Mouse (Mus musculus) heart, embryonic 12.5 days (tissue): ENCODE data around the gene Poldip2. TPM values are rescaled to one million over a fixed set of nuclear protein-coding genes. Genes with fewer than 3 reads are reported as not detected.

Experiments used
- ATAC-seq: fragments of 200-750 bp; cut with Nextera tagmentation; 2 replicates; pipeline ENCODE4 v1.8.0; 2017; ENCODE audit warnings: moderate TSS enrichment, moderate library complexity; ENCODE audit not compliant: insufficient number of reproducible peaks, low FRiP score
- H3K27ac ChIP-seq: fragments of 300-500 bp; sonication (generic); 2 replicates; pipeline ENCODE4 v1.5.1; 2016; ENCODE audit warnings: mild to moderate bottlenecking, moderate library complexity; ENCODE audit not compliant: poor library complexity, severe bottlenecking
- H3K27me3 ChIP-seq: fragments of 300-500 bp; sonication (generic); replicated peaks from 2 replicates; pipeline ENCODE4 v1.6.1; 2016; ENCODE audit warnings: mild to moderate bottlenecking, moderate library complexity
- H3K36me3 ChIP-seq: fragments of 300-500 bp; sonication (generic); 2 replicates; pipeline ENCODE4 v1.6.1; 2016; ENCODE audit warnings: mild to moderate bottlenecking, moderate library complexity
- H3K4me1 ChIP-seq: fragments of 300-500 bp; sonication (generic); replicated peaks from 2 replicates; pipeline ENCODE4 v1.6.1; 2016; ENCODE audit warnings: mild to moderate bottlenecking
- H3K4me2 ChIP-seq: fragments of 300-500 bp; sonication (generic); 2 replicates; pipeline ENCODE4 v1.6.1; 2016; ENCODE audit warnings: mild to moderate bottlenecking, moderate library complexity
- H3K4me3 ChIP-seq: fragments of 300-500 bp; sonication (generic); 2 replicates; pipeline ENCODE4 v1.5.1; 2016; ENCODE audit warnings: mild to moderate bottlenecking
- H3K9ac ChIP-seq: fragments of 300-500 bp; sonication (generic); 2 replicates; pipeline ENCODE4 v1.6.1; 2016; ENCODE audit warnings: mild to moderate bottlenecking, moderate library complexity
- H3K9me3 ChIP-seq: fragments of 300-500 bp; sonication (generic); replicated peaks from 2 replicates; pipeline ENCODE4 v1.6.1; 2016; ENCODE audit warnings: mild to moderate bottlenecking, moderate library complexity
- WGBS: fragments of 180-500 bp; shearing (Covaris S2); methylation state at CpG from one replicate; pipeline ENCODE4 v1.1.7; 2016; 5-methylcytosine and 5-hydroxymethylcytosine counted together
- polyA plus RNA-seq: library from polyadenylated mRNA; unstranded; fragments of >200 nt; fragmentation: Nextera tagmentation; extraction: Ambion mirVana; gene quantifications from 2 replicates; pipeline ENCODE4 v1.2.1, GENCODE M21; 2016

Poldip2 gene
- polyA plus RNA-seq, 1 experiment from 2014 or later = 146 TPM

DNA sequence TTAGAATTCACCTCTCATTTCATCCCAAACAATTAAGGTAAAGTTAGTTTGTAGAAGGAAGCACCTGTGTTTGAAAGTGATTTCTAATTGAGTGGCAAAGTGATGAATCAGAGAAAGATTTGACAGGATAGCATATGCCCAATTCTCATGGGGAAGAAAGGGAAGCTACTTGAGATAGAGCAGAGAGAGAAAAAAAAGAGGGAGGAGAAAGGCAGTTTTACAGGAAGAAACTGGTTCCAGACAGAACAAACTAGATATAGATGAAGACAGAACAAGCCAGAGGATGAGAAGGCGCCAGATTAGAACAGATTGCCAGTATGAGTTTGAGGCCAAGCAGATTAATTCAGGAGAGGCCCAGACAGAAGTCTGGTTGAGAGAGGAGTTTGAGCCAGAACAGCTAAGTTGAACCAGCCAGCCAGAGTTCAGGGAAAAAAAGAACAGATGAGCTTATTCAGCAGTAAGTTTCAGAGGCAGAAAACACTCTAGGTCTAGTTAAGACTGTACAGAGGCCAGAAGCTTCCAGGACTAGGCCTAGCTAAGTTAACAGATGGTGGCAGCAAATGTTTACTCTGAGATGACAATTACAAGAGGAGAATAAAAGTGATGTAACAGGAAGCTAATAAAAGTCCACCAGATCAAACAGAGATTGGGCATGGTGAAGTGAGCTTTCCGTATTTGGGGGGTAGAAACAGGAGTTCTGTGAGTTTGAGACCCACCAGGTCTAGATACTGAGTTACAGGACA is 35.9 kb downstream of the Poldip2 start:
- Histone ChIP-seq H3K9ac (no peak overlapping the region), H3K4me1 (peaks cover 17% of the 10 kb centered on the region), H3K9me3 (no peaks in the 10 kb centered on the region), H3K27me3 (no peaks in the 10 kb centered on the region), H3K4me3 (no peak overlapping the region), H3K27ac (no peak overlapping the region), H3K36me3 (peaks cover 24% of the 10 kb centered on the region), H3K4me2 (no peak overlapping the region)
- no peak for ATAC-seq
- WGBS = 81% methylated on average over 2 of the region's 2 CpGs

GRCm38 (mm10) chr11:78549491-78549987 is 37.5 kb downstream of the Poldip2 start:
- Histone ChIP-seq H3K9me3 (0 out of 2 replicates have a peak, but pooled peaks cover 3% of the 10 kb centered on the region), H3K27me3 (no peaks in the 10 kb centered on the region), H3K36me3 (peaks cover 10% of the 10 kb centered on the region), H3K9ac (peak overlapping the region; percentile 70), H3K4me3 (peak overlapping the region; percentile 59), H3K4me2 (peak overlapping the region; percentile 74), H3K27ac (no peak overlapping the region), H3K4me1 (peaks cover 17% of the 10 kb centered on the region)
- no peak for ATAC-seq
- WGBS = 3% methylated on average over 5 of the region's 5 CpGs

DNA sequence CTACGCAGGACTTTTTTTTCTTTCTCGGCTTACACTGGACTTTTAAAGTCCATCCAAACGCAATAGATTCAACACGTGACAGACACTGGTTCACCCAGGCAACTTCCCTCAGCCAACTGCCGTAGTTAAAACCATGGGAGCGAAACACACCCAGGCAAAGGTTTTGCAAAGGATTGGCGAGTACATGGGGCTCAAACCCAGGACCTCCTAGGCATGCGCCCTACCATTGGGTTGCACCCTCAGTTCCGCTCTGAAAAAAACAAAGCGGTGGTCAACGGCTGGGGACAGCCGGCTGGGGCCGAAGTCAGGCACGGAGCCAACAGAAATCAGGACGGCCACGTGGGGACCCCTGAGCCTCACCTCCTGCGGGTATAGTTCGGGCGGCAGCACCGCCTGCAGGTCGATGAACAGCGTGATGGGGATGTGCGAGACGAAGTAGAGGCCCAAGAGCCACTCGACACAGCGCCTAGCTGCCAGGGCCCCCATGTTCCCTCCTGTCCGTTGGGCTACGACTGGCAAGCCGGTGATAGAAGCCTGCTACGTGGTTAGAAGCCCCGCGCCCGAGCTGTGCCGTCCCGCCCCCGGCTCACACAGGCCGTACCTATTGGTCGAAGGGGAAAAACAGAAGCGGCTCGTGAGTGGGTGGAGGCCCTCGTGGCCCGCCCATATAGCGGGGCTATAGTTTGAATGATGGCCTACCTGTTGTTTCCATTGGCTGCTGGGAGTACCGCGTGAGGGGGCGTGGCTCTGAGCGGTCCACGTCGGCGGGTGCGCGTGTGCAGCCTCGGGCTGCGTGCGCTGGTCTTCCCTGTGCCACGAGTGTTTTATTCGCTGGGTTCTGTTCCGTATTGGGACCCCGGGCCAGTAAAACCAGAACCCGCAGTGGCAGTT is 38.4 kb downstream of the Poldip2 start, which contains the start of gene Tmem97:
Gene Tmem97 (minus strand): TSS at position 610 of the 891 bp plus-strand sequence.
- H3K27ac ChIP-seq = peak within 1 kb of the TSS; percentile 70
- peak within 1 kb of the TSS; percentile 74 for H3K4me2 ChIP-seq
- peak within 1 kb of the TSS; percentile 73 for H3K9ac ChIP-seq
- 0 out of 2 replicates have a peak, but pooled peaks cover 3% of the 10 kb centered on the region for H3K9me3 ChIP-seq
- H3K4me3 ChIP-seq = peak within 1 kb of the TSS; percentile 59
- WGBS = under 1% methylated on average over 60 of the region's 60 CpGs
- H3K36me3 ChIP-seq = peaks cover 4% of the 10 kb centered on the region
- H3K27me3 ChIP-seq = no peaks in the 10 kb centered on the region
- ATAC-seq = peak; percentile 100
- H3K4me1 ChIP-seq = peaks cover 24% of the 10 kb centered on the region

DNA sequence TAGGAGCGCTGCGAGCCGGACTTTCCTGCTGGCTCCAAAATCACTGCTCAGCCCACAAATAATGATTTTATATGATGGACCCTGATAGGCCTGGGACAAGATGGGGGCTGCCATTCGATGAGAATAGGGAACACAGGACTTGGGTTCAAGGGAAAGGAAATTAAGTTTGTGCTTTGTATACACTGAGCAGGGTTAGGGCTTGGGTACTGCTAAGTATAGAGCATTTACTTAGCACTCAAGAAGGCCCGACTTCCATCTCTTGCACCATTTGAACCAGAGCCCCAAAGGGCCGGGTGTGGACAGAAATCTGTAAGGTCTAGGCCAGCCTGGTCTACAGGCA is 39.0 kb downstream of the Poldip2 start:
- Histone ChIP-seq H3K9me3 (0 out of 2 replicates have a peak, but pooled peaks cover 3% of the 10 kb centered on the region), H3K27me3 (no peaks in the 10 kb centered on the region), H3K27ac (peak overlapping the region; percentile 29; the same call in 1 of the 2 replicates), H3K4me3 (peak overlapping the region; percentile 59), H3K4me2 (peak overlapping the region; percentile 74), H3K36me3 (no peaks in the 10 kb centered on the region), H3K4me1 (peaks cover 30% of the 10 kb centered on the region), H3K9ac (peak overlapping the region; percentile 73; the same call in 1 of the 2 replicates)
- peak; percentile 1; the same call in 1 of the 2 replicates for ATAC-seq
- WGBS = 35% methylated on average over 6 of the region's 6 CpGs

DNA sequence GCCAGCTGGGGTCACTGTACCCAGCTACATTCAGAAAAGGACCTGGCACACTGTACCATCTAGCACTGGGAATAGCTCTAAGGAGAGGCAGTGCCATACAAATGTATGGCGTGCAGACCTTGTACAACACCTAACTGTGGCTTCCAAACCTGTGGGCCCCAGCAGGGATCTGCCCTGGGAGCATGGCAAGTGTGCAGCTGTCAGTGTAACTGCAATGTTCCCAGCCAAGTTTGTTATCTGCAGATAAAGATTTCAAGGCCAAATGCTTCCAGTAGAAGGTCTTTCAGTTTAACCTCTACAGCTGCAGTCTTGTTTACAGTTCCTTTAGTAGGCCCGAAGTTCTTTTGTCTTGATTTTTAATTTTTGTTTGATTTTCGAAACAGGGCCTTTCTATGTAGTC is 43.6 kb downstream of the Poldip2 start:
- Histone ChIP-seq H3K27ac (peak overlapping the region; percentile 70), H3K4me1 (peaks cover 21% of the 10 kb centered on the region), H3K4me3 (no peak overlapping the region), H3K9ac (0 out of 2 replicates have a peak overlapping the region, but pooled peaks have one; percentile 27), H3K27me3 (no peaks in the 10 kb centered on the region), H3K36me3 (no peaks in the 10 kb centered on the region), H3K9me3 (0 out of 2 replicates have a peak, but pooled peaks cover 3% of the 10 kb centered on the region), H3K4me2 (no peak overlapping the region)
- WGBS = 57% methylated on average over 3 of the region's 3 CpGs
- no peak for ATAC-seq

GRCm38 (mm10) chr11:78556070-78556469 is 44.1 kb downstream of the Poldip2 start:
- H3K9ac ChIP-seq = no peak overlapping the region
- WGBS = 76% methylated on average over 4 of the region's 4 CpGs
- H3K4me2 ChIP-seq = no peak overlapping the region
- peaks cover 18% of the 10 kb centered on the region for H3K4me1 ChIP-seq
- H3K36me3 ChIP-seq = no peaks in the 10 kb centered on the region
- H3K27me3 ChIP-seq = no peaks in the 10 kb centered on the region
- H3K4me3 ChIP-seq = no peak overlapping the region
- ATAC-seq = no peak
- H3K27ac ChIP-seq = peak overlapping the region; percentile 70; the same call in 1 of the 2 replicates
- 0 out of 2 replicates have a peak, but pooled peaks cover 3% of the 10 kb centered on the region for H3K9me3 ChIP-seq

- H3K9ac ChIP-seq = no peak overlapping the region
- H3K4me2 ChIP-seq = no peak overlapping the region
- no peaks in the 10 kb centered on the region for H3K36me3 ChIP-seq
- WGBS = 60% methylated on average over 8 of the region's 8 CpGs
- peaks cover 17% of the 10 kb centered on the region for H3K4me1 ChIP-seq
- no peak overlapping the region for H3K27ac ChIP-seq
- no peaks in the 10 kb centered on the region for H3K27me3 ChIP-seq
- no peak overlapping the region for H3K4me3 ChIP-seq
- ATAC-seq = no peak
- 0 out of 2 replicates have a peak, but pooled peaks cover 3% of the 10 kb centered on the region for H3K9me3 ChIP-seq
These were observed 45.2 kb downstream of the Poldip2 start for GRCm38 (mm10) chr11:78557241-78557640.

DNA sequence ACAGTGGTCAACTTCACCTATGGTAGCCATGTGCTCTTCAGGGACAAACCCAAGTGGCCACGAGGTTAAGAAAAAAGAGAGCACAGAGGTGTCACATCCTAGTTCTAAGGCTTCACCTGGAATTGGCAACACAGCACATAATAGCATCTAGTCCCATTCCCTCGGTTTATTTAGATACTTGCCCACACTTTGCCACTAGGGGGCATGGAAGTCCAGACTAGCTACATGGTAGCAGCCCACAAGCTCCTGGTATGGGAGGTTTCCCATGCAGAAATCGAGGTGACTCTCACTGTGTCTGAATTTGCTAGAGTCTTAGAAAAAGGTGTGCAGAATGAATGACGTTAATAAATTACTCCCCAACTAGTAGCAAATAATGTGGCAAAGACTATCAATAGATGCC is 48.5 kb downstream of the Poldip2 start:
- ATAC-seq = peak; percentile 44; the same call in 1 of the 2 replicates
- Histone ChIP-seq H3K27ac (no peak overlapping the region), H3K4me2 (no peak overlapping the region), H3K36me3 (0 out of 2 replicates have a peak, but pooled peaks cover 5% of the 10 kb centered on the region), H3K4me1 (peaks cover 10% of the 10 kb centered on the region), H3K9me3 (no peaks in the 10 kb centered on the region), H3K9ac (no peak overlapping the region), H3K4me3 (no peak overlapping the region), H3K27me3 (no peaks in the 10 kb centered on the region)
- WGBS = 11% methylated on average over 4 of the region's 4 CpGs

DNA sequence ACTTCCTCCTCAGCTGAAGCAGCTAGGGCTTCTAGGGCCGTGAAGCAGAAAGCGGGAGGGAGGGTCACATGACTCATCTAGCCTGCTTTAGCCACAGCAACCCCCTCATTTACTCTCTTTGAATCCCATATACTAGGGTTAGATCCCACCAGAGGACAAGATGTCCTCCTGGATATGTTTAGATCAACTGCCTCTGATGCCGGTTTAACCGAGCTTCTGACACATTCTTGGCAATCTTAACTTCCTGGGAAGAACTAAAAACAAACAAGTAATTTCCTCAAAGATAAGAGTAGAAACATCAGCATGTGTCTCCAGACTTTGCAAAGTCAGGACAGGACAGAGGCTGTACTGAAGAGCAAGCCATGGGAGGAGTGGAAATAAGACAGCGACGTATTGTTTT is 54.8 kb downstream of the Poldip2 start:
- no peak overlapping the region for H3K4me3 ChIP-seq
- H3K36me3 ChIP-seq = peaks cover 36% of the 10 kb centered on the region
- H3K27ac ChIP-seq = peak overlapping the region; percentile 28
- peak; percentile 53 for ATAC-seq
- peaks cover 17% of the 10 kb centered on the region for H3K4me1 ChIP-seq
- no peak overlapping the region for H3K9ac ChIP-seq
- H3K9me3 ChIP-seq = no peaks in the 10 kb centered on the region
- 33% methylated on average over 6 of the region's 6 CpGs for WGBS
- no peak overlapping the region for H3K4me2 ChIP-seq
- no peaks in the 10 kb centered on the region for H3K27me3 ChIP-seq

DNA sequence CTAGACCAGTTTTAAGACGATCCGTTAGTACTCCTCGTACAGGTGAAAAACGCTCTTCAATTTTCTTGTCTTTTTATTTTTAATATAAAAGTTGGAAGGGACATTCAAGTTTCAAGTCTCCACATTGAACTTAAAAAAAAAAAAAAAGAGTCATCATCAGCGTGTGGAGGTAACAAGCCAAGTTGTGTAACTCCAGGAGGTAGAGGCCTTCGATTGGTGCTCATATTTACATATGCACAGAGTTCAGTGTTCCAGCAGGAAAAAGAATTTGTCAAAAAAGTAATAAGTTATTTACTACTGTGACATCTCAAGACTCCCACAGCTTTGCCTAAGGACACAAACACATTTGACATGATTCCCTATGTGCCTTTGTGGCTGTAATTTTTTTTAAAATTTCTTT is 55.6 kb downstream of the Poldip2 start:
- no peaks in the 10 kb centered on the region for H3K9me3 ChIP-seq
- H3K9ac ChIP-seq = no peak overlapping the region
- no peak overlapping the region for H3K27ac ChIP-seq
- H3K4me2 ChIP-seq = no peak overlapping the region
- 88% methylated on average over 6 of the region's 6 CpGs for WGBS
- no peaks in the 10 kb centered on the region for H3K27me3 ChIP-seq
- no peak for ATAC-seq
- peaks cover 17% of the 10 kb centered on the region for H3K4me1 ChIP-seq
- peaks cover 44% of the 10 kb centered on the region for H3K36me3 ChIP-seq
- no peak overlapping the region for H3K4me3 ChIP-seq

DNA sequence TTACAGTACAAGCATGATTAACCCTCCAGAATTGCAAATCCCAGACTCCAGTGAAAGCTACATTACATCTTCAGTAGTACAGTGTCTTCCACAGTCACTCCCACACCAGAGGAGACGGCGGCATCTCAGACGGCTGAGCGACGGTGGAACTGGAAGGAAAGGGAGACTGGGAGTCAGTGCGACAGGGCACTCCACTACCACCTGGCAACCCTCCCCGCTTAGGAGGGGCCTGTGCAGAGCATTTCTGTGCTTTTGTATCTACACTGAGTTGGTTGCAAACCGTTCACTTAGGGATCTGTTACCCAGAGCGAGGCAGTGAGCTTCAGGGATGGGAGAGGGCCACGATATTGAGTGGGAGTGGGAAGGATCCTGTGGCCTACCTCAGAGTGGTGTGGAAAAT is 56.8 kb downstream of the Poldip2 start:
- Histone ChIP-seq H3K9me3 (no peaks in the 10 kb centered on the region), H3K9ac (no peak overlapping the region), H3K27ac (no peak overlapping the region), H3K4me3 (no peak overlapping the region), H3K36me3 (peaks cover 48% of the 10 kb centered on the region), H3K27me3 (no peaks in the 10 kb centered on the region), H3K4me2 (no peak overlapping the region), H3K4me1 (peaks cover 17% of the 10 kb centered on the region)
- 83% methylated on average over 10 of the region's 10 CpGs for WGBS
- no peak for ATAC-seq
